ENCODE assay signal across 9 mouse cellular contexts in genomic region chr4:156235360-156235770, GRCm38 (mm10). TPM values are rescaled to one million over a fixed set of nuclear protein-coding genes. Genes with fewer than 3 reads are reported as not detected.
DNase-seq lines count a peak whose midpoint lies in the region; ATAC-seq and TF ChIP-seq lines count a peak whose summit lies in the region.
"Had no signal": no experiment of that assay in that cellular context is flagged by ENCODE, and none has a peak within 500 bp of the region (broad histone marks: within the 10 kb centered on the region; RNA-seq: fewer than 3 reads in every experiment).

No protein-coding gene starts in this region.

- H3K27me3 ChIP-seq in C2C12 (ENCODE audit: control insufficient read depth, insufficient read depth, insufficient read length) = no peaks in the 10 kb centered on the region
- H3K27me3 ChIP-seq in embryonic facial prominence, embryonic 13.5 days = no peaks in the 10 kb centered on the region
- H3K27me3 ChIP-seq in limb, embryonic 10.5 days (ENCODE audit: low read depth, poor library complexity, severe bottlenecking) = no peaks in the 10 kb centered on the region
- H3K27me3 ChIP-seq in midbrain, embryonic 16.5 days (ENCODE audit: control insufficient read depth, insufficient read depth, low read depth, low read length) = no peaks in the 10 kb centered on the region
- H3K27me3 ChIP-seq: Patski had no signal

- peaks cover 28% of the 10 kb centered on the region for H3K79me3 ChIP-seq in C2C12 (ENCODE audit: low read depth)

- no peak for ATAC-seq in embryonic facial prominence, embryonic 13.5 days (ENCODE audit: insufficient number of reproducible peaks, insufficient read depth, low FRiP score, low TSS enrichment, low read depth)
- ATAC-seq in midbrain, embryonic 16.5 days = peak; percentile 43
- ATAC-seq: Patski had no signal

- DNase-seq in embryo, embryonic 10 days (ENCODE audit: low spot score) = peak; percentile 72
- DNase-seq in embryo, embryonic 9.5 days (ENCODE audit: extremely low spot score) = no peak
- DNase-seq in limb, embryonic 10.5 days (ENCODE audit: low spot score) = no peak
- no peak for DNase-seq in spleen, postnatal 14 days (ENCODE audit: low spot score in 2 of 2)
- no peak for DNase-seq in adrenal gland, postnatal 36 days

- peak overlapping the region; percentile 95 for H3K4me2 ChIP-seq in embryonic facial prominence, embryonic 13.5 days
- peak overlapping the region; percentile 97 for H3K4me2 ChIP-seq in midbrain, embryonic 16.5 days (ENCODE audit: low read length)

- H3K79me2 ChIP-seq in C2C12 (ENCODE audit: control insufficient read depth, insufficient read depth) = peaks cover 54% of the 10 kb centered on the region

- H3K36me3 ChIP-seq in C2C12 (ENCODE audit: control insufficient read depth, insufficient read depth) = peaks cover 45% of the 10 kb centered on the region
- H3K36me3 ChIP-seq in embryonic facial prominence, embryonic 13.5 days = peaks cover 58% of the 10 kb centered on the region
- peaks cover 64% of the 10 kb centered on the region for H3K36me3 ChIP-seq in limb, embryonic 10.5 days
- peaks cover 41% of the 10 kb centered on the region for H3K36me3 ChIP-seq in midbrain, embryonic 16.5 days (ENCODE audit: control insufficient read depth, insufficient read depth, low read length)

- peaks cover 18% of the 10 kb centered on the region for H3K4me1 ChIP-seq in embryonic facial prominence, embryonic 13.5 days
- peaks cover 24% of the 10 kb centered on the region for H3K4me1 ChIP-seq in limb, embryonic 10.5 days
- peaks cover 11% of the 10 kb centered on the region for H3K4me1 ChIP-seq in midbrain, embryonic 16.5 days (ENCODE audit: control insufficient read depth, insufficient read depth, low read length)

- H3ac ChIP-seq in C2C12 (ENCODE audit: control insufficient read depth, insufficient read length, low read depth) = peak overlapping the region; percentile 60

- H3K4me3 ChIP-seq in C2C12 (ENCODE audit: insufficient read depth, poor library complexity, severe bottlenecking) = peak overlapping the region; percentile 87
- H3K4me3 ChIP-seq in embryonic facial prominence, embryonic 13.5 days = peak overlapping the region; percentile 88
- H3K4me3 ChIP-seq in limb, embryonic 10.5 days = peak overlapping the region; percentile 83
- H3K4me3 ChIP-seq in midbrain, embryonic 16.5 days (ENCODE audit: low read depth, low read length) = peak overlapping the region; percentile 84

- no peaks in the 10 kb centered on the region for H3K9me3 ChIP-seq in embryonic facial prominence, embryonic 13.5 days
- H3K9me3 ChIP-seq in limb, embryonic 10.5 days (replicated peaks) = no peaks in the 10 kb centered on the region
- H3K9me3 ChIP-seq in midbrain, embryonic 16.5 days (replicated peaks; ENCODE audit: control insufficient read depth, low read length, poor library complexity, severe bottlenecking) = no peaks in the 10 kb centered on the region

- peak overlapping the region; percentile 91 for H3K27ac ChIP-seq in embryonic facial prominence, embryonic 13.5 days
- peak overlapping the region; percentile 94 for H3K27ac ChIP-seq in limb, embryonic 10.5 days
- peak overlapping the region; percentile 92 for H3K27ac ChIP-seq in midbrain, embryonic 16.5 days (ENCODE audit: low read length)

- TF ChIP-seq CTCF in C2C12 (IDR thresholded peaks at IDR 0.05; ENCODE audit: control insufficient read depth, insufficient read depth, insufficient read length) = no peak

- 1% methylated on average over 15 of the region's 15 CpGs for WGBS in embryonic facial prominence, embryonic 13.5 days
- under 1% methylated on average over 15 of the region's 15 CpGs for WGBS in limb, embryonic 10.5 days
- 0% methylated on average over 15 of the region's 15 CpGs for WGBS in midbrain, embryonic 16.5 days

- H3K9ac ChIP-seq in embryonic facial prominence, embryonic 13.5 days = peak overlapping the region; percentile 80; the same call in 1 of the 2 replicates
- H3K9ac ChIP-seq in midbrain, embryonic 16.5 days (ENCODE audit: low read depth, low read length) = peak overlapping the region; percentile 63

TF ChIP-seq in C2C12, 6 proteins besides CTCF, POLR2A, EP300 and RAD21:
- TF ChIP-seq MAX (IDR thresholded peaks at IDR 0.05) (no peak), MYOG (IDR thresholded peaks at IDR 0.05; ENCODE audit: control insufficient read depth, extremely low read depth, insufficient read length) (no peak), FOSL1 (IDR thresholded peaks at IDR 0.05; ENCODE audit: insufficient read depth, low read length, poor library complexity, severe bottlenecking) (no peak), CEBPB (IDR thresholded peaks at IDR 0.05; ENCODE audit: low read depth) (no peak), MYOD1 (IDR thresholded peaks at IDR 0.05; ENCODE audit: control insufficient read depth, insufficient read length, low read depth) (no peak), USF1 (IDR thresholded peaks at IDR 0.05; ENCODE audit: low read depth) (no peak)

RNA-seq across cellular contexts. Expression of gene Noc2l, which starts 0.4 kb away (rescaled TPM):
- polyA plus RNA-seq in C2C12 (2012; fragmentation: generic; extraction: Trizol) = 106 TPM
- polyA plus RNA-seq in embryonic facial prominence, embryonic 13.5 days (2015; fragmentation: Nextera tagmentation; extraction: Ambion mirVana) = 77.8 and 86.3 TPM in 2 replicates
- 103 and 141 TPM in 2 replicates for polyA plus RNA-seq in limb, embryonic 10.5 days (2016; fragmentation: Nextera tagmentation; extraction: Ambion mirVana)
- polyA plus RNA-seq in midbrain, embryonic 16.5 days (2015; fragmentation: Nextera tagmentation; extraction: Ambion mirVana) = 48.6 and 50.9 TPM in 2 replicates
- total RNA-seq in adrenal gland, postnatal 36 days (2021) = 10 to 100 TPM; 41.3 to 45.7 TPM

RNA-seq across cellular contexts. Expression of gene Plekhn1, which starts 0.7 kb away (rescaled TPM):
- 7.5 TPM for polyA plus RNA-seq in C2C12 (2012; fragmentation: generic; extraction: Trizol)
- polyA plus RNA-seq in embryonic facial prominence, embryonic 13.5 days (2015; fragmentation: Nextera tagmentation; extraction: Ambion mirVana) = 29.9 and 30.7 TPM in 2 replicates
- 24.2 and 25.2 TPM in 2 replicates for polyA plus RNA-seq in limb, embryonic 10.5 days (2016; fragmentation: Nextera tagmentation; extraction: Ambion mirVana)
- 26.8 and 26.9 TPM in 2 replicates for polyA plus RNA-seq in midbrain, embryonic 16.5 days (2015; fragmentation: Nextera tagmentation; extraction: Ambion mirVana)
- 10 to 100 TPM; 21.5 to 23.0 TPM for total RNA-seq in adrenal gland, postnatal 36 days (2021)

RNA-seq across cellular contexts. Expression of gene Perm1, which starts 19.7 kb away (rescaled TPM):
- polyA plus RNA-seq in C2C12 (2012; fragmentation: generic; extraction: Trizol) = 0.02 TPM
- 0.62 and 1.1 TPM in 2 replicates for polyA plus RNA-seq in embryonic facial prominence, embryonic 13.5 days (2015; fragmentation: Nextera tagmentation; extraction: Ambion mirVana)
- 0.18 and 0.29 TPM in 2 replicates for polyA plus RNA-seq in limb, embryonic 10.5 days (2016; fragmentation: Nextera tagmentation; extraction: Ambion mirVana)
- polyA plus RNA-seq in midbrain, embryonic 16.5 days (2015; fragmentation: Nextera tagmentation; extraction: Ambion mirVana) = 2.0 and 2.7 TPM in 2 replicates
- total RNA-seq in adrenal gland, postnatal 36 days (2021) = 1 to 10 TPM; 1.8 to 2.9 TPM

RNA-seq across cellular contexts. Expression of gene Samd11, which starts 20.1 kb away (rescaled TPM):
- 0.21 TPM for polyA plus RNA-seq in C2C12 (2012; fragmentation: generic; extraction: Trizol)
- polyA plus RNA-seq in embryonic facial prominence, embryonic 13.5 days (2015; fragmentation: Nextera tagmentation; extraction: Ambion mirVana) = 0.62 and 0.66 TPM in 2 replicates
- polyA plus RNA-seq in limb, embryonic 10.5 days (2016; fragmentation: Nextera tagmentation; extraction: Ambion mirVana) = 0.59 and 1.1 TPM in 2 replicates
- 4.4 and 4.9 TPM in 2 replicates for polyA plus RNA-seq in midbrain, embryonic 16.5 days (2015; fragmentation: Nextera tagmentation; extraction: Ambion mirVana)
- 1 to 10 TPM; 1.2 to 2.3 TPM for total RNA-seq in adrenal gland, postnatal 36 days (2021)

RNA-seq across cellular contexts. Expression of gene AW011738, which starts 32.3 kb away (rescaled TPM):
- 0.29 TPM for polyA plus RNA-seq in C2C12 (2012; fragmentation: generic; extraction: Trizol)
- 2.3 and 2.9 TPM in 2 replicates for polyA plus RNA-seq in embryonic facial prominence, embryonic 13.5 days (2015; fragmentation: Nextera tagmentation; extraction: Ambion mirVana)
- polyA plus RNA-seq in limb, embryonic 10.5 days (2016; fragmentation: Nextera tagmentation; extraction: Ambion mirVana) = 1.1 and 1.2 TPM in 2 replicates
- 3.7 and 4.2 TPM in 2 replicates for polyA plus RNA-seq in midbrain, embryonic 16.5 days (2015; fragmentation: Nextera tagmentation; extraction: Ambion mirVana)
- 1 to 10 TPM; 3.5 to 6.0 TPM for total RNA-seq in adrenal gland, postnatal 36 days (2021)
